Mouse (Mus musculus) thymus, adult 2 months (tissue): Measurements from ENCODE around the gene Sprr2e. TPM values are rescaled to one million over a fixed set of nuclear protein-coding genes. Genes with fewer than 3 reads are reported as not detected.

Source experiments
- DNase-seq: peaks from one replicate; pipeline ENCODE4 v3.0.0; 2021
- H3K27ac ChIP-seq: fragments of 200-500 bp; 2 replicates; pipeline ENCODE4 v1.5.1; 2012; ENCODE audit warnings: low read length, control low read depth; ENCODE audit not compliant: control insufficient read depth, insufficient read depth
- H3K27me3 ChIP-seq: fragments of 200-500 bp; 2 replicates; pipeline ENCODE4 v1.6.1; 2012; ENCODE audit warnings: mild to moderate bottlenecking, low read length, moderate library complexity, mixed read lengths; ENCODE audit not compliant: control insufficient read depth, insufficient read depth
- H3K36me3 ChIP-seq: fragments of 200-500 bp; 2 replicates; pipeline ENCODE4 v1.6.1; 2012; ENCODE audit warnings: mild to moderate bottlenecking, low read length, moderate library complexity; ENCODE audit not compliant: control insufficient read depth, insufficient read depth
- H3K4me1 ChIP-seq: fragments of 200-500 bp; replicated peaks from 2 replicates; pipeline ENCODE4 v1.6.1; 2012; ENCODE audit warnings: low read length; ENCODE audit not compliant: control insufficient read depth, insufficient read depth
- H3K4me3 ChIP-seq: fragments of 200-500 bp; 2 replicates; pipeline ENCODE4 v1.5.1; 2012; ENCODE audit warnings: mild to moderate bottlenecking, low read length, control low read depth, moderate library complexity; ENCODE audit not compliant: control insufficient read depth, insufficient read depth
- CTCF ChIP-seq: fragments of 200-500 bp; IDR thresholded peaks from 2 replicates; pipeline ENCODE4 v1.5.1; 2012; ENCODE audit warnings: mild to moderate bottlenecking, control low read depth, low read length, moderate library complexity, borderline replicate concordance; ENCODE audit not compliant: control insufficient read depth, poor library complexity, insufficient read depth; ENCODE audit errors: extremely low read depth
- POLR2A ChIP-seq: fragments of 200-500 bp; IDR thresholded peaks from 2 replicates; pipeline ENCODE4 v1.6.1; 2012; ENCODE audit warnings: mild to moderate bottlenecking, low read length, control low read depth, moderate library complexity; ENCODE audit not compliant: control insufficient read depth, poor library complexity, insufficient read depth; ENCODE audit errors: extremely low read depth
- WGBS: fragments of 180-500 bp; shearing (Covaris S2); methylation state at CpG from one replicate; pipeline ENCODE4 v1.1.7; 2018; 5-methylcytosine and 5-hydroxymethylcytosine counted together
- polyA plus RNA-seq: library from polyadenylated mRNA; depleted of rRNA; stranded (reverse); fragments of >200 nt; gene quantifications from 2 replicates; pipeline ENCODE4 v1.2.3, GENCODE M21; 2012; rRNA removed

The Sprr2e gene
- 0.32 and 1.4 TPM in 2 replicates for polyA plus RNA-seq

DNA sequence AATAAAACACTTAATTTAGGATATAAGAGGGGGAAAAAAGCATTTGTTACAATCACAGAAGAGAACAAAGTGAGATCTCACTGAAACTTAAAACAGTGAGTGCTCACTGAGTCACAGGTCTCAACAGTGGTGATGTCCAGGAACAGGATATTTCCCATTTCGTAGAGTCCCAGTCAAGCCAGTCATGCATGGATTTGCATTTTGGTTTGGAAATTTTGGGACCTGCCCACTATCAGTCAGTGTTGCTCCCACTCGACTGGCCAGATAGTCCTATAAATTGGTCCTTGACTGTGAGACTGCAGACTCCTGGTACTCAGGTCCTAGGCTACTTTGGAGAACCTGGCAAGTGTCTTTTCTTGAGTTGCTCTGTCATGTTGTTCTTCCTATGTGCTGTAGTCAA, at the start of gene Sprr2e:
Gene Sprr2e (plus strand): TSS at position 301 of the 400 bp plus-strand sequence.
- 82% methylated on average over 2 of the region's 2 CpGs for WGBS
- H3K36me3 ChIP-seq, result no peaks in the 10 kb centered on the region
- no peak for TF ChIP-seq CTCF
- no peak for TF ChIP-seq POLR2A
- no peaks in the 10 kb centered on the region for H3K27me3 ChIP-seq
- H3K4me1 ChIP-seq, result no peaks in the 10 kb centered on the region
- no peak within 1 kb of the TSS for H3K27ac ChIP-seq
- H3K4me3 ChIP-seq, result no peak within 1 kb of the TSS
- DNase-seq, result no peak

- Histone ChIP-seq H3K27me3 (no peaks in the 10 kb centered on the region), H3K36me3 (no peaks in the 10 kb centered on the region), H3K27ac (no peak overlapping the region), H3K4me1 (no peaks in the 10 kb centered on the region), H3K4me3 (no peak overlapping the region)
- no peak for TF ChIP-seq POLR2A
- no peak for TF ChIP-seq CTCF
- no peak for DNase-seq
- WGBS, result 83% methylated on average over 1 of the region's 1 CpGs
These were observed 44.5 kb upstream of the Sprr2e start for GRCm38 (mm10) chr3:92307406-92307805.

DNA sequence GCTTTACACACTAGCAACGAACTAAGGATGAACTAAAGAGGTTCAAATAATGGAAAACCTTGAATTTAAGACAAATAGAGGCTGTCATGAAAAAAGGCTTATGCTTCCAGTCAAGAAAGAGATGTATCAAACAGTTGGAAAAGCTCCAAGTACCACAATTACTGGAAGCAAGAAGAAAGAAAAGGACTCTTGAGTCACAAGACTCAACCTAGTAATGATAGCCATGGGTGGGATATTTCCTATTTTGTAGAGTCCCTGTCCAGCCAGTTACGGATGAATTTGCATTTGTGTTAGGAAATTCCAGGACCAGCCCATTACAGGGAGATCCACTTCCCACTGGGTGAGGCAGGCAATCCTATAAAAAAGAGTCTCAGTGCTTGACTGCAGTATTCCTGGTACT, 35.6 kb upstream of the Sprr2e start, which contains the start of gene Sprr2b:
Gene Sprr2b (plus strand): TSS at position 301 of the 400 bp plus-strand sequence.
- no peak for TF ChIP-seq CTCF
- no peak for TF ChIP-seq POLR2A
- 79% methylated on average over 2 of the region's 2 CpGs for WGBS
- Histone ChIP-seq H3K4me1 (no peaks in the 10 kb centered on the region), H3K27ac (no peak within 1 kb of the TSS), H3K36me3 (no peaks in the 10 kb centered on the region), H3K4me3 (no peak within 1 kb of the TSS), H3K27me3 (no peaks in the 10 kb centered on the region)
- DNase-seq, result no peak

DNA sequence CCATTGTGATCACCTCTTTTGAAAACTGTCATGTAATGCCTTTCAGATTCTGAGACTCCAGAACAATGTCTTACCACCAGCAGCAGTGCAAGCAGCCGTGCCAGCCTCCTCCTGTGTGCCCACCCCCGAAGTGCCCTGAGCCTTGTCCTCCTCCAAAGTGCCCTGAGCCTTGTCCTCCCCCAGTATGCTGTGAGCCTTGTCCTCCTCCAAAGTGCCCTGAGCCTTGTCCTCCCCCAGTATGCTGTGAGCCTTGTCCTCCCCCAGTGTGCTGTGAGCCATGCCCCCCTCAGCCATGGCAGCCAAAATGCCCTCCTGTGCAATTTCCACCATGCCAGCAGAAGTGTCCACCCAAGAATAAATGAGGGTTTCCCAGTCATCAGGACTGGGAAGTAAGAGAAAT, 34.6 kb upstream of the Sprr2e start:
- Histone ChIP-seq H3K4me3 (no peak overlapping the region), H3K27me3 (no peaks in the 10 kb centered on the region), H3K4me1 (no peaks in the 10 kb centered on the region), H3K27ac (no peak overlapping the region), H3K36me3 (no peaks in the 10 kb centered on the region)
- TF ChIP-seq POLR2A (no peak), CTCF (no peak)
- 67% methylated on average over 2 of the region's 2 CpGs for WGBS
- no peak for DNase-seq

DNA sequence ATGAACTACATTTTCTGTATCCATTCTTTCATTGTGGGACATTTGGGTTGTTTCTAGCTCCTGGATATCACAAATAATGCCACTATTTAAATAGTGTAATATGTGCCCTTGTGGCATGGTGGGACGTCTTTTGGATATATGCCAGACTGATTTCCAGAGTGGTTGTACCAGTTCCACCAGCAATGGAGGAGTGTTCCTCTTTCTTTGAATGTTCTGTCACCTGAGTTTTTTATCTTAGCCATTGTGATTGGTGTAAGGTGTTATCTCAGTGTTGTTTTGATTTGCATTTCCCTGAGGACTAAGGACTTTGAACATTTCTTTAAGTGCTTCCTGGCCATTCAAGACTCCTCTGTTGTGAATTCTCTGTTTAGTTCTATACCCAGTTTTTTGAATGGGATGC, 15.7 kb upstream of the Sprr2e start:
- Histone ChIP-seq H3K27ac (no peak overlapping the region), H3K4me1 (no peaks in the 10 kb centered on the region), H3K36me3 (no peaks in the 10 kb centered on the region), H3K27me3 (no peaks in the 10 kb centered on the region), H3K4me3 (no peak overlapping the region)
- no peak for DNase-seq
- no peak for TF ChIP-seq POLR2A
- no peak for TF ChIP-seq CTCF
- 92% methylated on average over 1 of the region's 1 CpGs for WGBS

DNA sequence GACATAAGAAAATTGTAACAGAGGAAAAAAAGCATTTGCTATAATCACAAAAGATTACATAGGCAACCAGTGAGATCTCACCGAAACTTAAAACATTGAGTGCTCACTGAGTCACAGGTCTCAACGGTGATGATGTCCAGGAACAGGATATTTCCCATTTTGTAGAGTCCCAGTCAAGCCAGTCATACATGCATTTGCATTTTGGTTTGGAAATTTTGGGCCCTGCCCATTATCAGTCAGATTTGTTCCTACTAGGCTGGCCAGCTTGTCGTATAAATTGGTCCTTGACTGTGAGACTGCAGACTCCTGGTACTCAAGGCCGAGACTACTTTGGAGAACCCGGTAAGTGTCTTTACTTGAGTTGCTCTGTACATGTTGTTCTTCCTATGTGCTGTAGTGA, 13.1 kb upstream of the Sprr2e start, which contains the start of gene Sprr2d:
Gene Sprr2d (plus strand): TSS at position 301 of the 400 bp plus-strand sequence.
- H3K27me3 ChIP-seq, result no peaks in the 10 kb centered on the region
- H3K27ac ChIP-seq, result no peak within 1 kb of the TSS
- H3K4me1 ChIP-seq, result no peaks in the 10 kb centered on the region
- no peaks in the 10 kb centered on the region for H3K36me3 ChIP-seq
- 95% methylated on average over 5 of the region's 5 CpGs for WGBS
- TF ChIP-seq POLR2A (no peak), CTCF (no peak)
- no peak for DNase-seq
- no peak within 1 kb of the TSS for H3K4me3 ChIP-seq

DNA sequence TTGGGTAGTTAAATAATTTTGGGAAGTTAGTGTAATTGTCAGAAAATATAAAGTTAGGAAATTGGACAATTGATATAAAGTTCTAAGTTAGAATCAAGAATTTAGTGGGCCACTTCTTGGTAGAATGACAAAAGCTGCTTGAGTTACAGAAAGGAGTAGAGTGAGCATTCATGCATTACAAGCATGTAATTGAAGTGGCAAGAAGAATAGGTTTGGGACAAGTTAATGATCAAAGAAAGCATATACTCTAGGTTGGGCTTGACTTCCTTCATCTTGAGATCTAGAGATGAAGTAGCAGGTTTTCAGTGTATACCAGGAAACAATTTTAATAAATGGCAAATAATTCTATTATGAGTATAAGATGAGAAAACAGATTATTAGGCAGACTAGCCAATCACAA, 9.7 kb downstream of the Sprr2e start:
- Histone ChIP-seq H3K27me3 (no peaks in the 10 kb centered on the region), H3K27ac (no peak overlapping the region), H3K4me1 (no peaks in the 10 kb centered on the region), H3K4me3 (no peak overlapping the region), H3K36me3 (no peaks in the 10 kb centered on the region)
- no peak for TF ChIP-seq POLR2A
- TF ChIP-seq CTCF, result no peak
- no peak for DNase-seq
